Mouse (Mus musculus) R1 (cell line): ENCODE measurements at regions not wholly inside any gene's neighbourhood (a gene's known extent, or its start where the extent isn't known, plus 50 kb on each side); places are given as distances from the start of the nearest gene placed in this dataset.

ENCODE experiments used
- DNase-seq: peaks from one replicate; pipeline ENCODE4 v3.0.0-alpha.2; 2018; ENCODE audit warnings: low read depth, low spot score

- DNase-seq: no peak
Observed at GRCm38 (mm10) chr12:65822285-65822684, 461.9 kb downstream of the Rpl10l start.

GRCm38 (mm10) chr12:65799060-65799459 is 485.1 kb downstream of the Rpl10l start:
- DNase-seq: no peak

GRCm38 (mm10) chr12:65771531-65771930 is 512.7 kb downstream of the Rpl10l start:
- peak; percentile 10 for DNase-seq
